Mouse (Mus musculus) adipocyte (in vitro differentiated cells): ENCODE data around the gene Gng7.

ENCODE experiments used
- DNase-seq: peaks from one replicate; pipeline ENCODE4 v3.0.0-alpha.2; 2016; ENCODE audit warnings: low spot score

Gene Gng7

DNA sequence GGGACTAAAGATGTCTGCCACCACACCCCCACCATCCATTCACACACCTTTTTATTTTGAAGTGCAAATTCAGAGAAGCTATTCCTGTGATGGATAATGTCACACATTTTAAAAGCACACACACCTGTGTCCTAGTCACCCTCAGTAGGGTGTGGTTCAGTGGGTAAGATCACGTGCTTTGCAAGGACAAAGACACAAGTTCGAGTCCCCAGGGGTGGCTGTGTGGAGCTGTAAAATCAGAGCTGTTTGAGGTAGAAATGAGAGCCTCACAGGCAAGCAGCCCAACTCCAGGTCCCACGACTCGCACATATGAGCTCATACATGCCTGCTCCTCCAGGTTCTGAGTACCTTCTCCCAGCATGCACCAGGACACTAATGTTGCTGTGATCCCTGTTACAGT is 46.6 kb downstream of the Gng7 start:
- DNase-seq: no peak

DNA sequence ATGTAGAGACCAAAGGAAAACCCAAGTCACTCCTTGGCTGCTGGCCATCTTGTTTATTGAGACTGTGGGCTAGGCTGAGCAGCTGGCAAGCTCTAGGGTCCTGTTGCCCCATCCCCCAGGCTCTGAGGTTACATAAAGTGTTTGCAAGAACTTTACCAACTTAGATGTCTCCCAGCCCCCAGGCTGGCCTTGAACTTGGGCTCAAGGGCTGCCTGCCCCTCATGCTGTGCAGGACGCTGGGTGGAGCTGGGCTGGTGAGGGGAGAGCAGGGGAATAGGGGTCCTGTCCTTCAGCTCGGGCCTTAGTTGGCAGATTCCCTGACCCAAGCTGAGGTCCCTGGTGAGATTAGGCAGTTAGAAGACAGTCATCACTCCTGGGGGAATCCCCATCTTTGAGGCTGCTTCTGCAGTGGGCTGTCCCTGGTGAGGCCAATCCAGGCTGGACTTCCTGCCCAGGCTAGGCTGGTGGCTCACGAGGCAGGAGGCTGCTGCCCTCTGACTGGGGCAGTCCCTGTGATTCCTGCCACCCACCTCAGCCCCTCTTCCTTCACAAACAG is 47.6 kb downstream of the Gng7 start:
- DNase-seq: peak; percentile 53

DNA sequence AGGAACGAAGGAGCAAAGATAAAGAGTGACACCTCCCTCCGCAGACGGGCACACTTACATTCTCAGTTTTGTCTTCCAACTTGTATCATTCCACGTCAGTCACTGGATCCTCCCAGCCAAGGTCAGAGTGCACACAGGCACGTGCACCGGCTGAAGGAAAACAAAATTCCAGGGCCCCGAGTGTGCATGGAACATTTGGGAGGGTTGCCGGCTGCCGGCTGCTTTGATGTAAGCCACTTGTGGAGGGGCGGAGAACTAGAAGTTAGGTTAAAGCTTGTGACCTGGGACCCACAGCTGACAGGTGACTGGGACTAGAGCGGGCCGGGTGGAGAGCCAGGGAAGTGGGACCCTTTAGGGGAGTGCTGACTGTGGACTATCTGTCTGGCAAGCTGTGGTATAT is 48.4 kb downstream of the Gng7 start:
- no peak for DNase-seq

DNA sequence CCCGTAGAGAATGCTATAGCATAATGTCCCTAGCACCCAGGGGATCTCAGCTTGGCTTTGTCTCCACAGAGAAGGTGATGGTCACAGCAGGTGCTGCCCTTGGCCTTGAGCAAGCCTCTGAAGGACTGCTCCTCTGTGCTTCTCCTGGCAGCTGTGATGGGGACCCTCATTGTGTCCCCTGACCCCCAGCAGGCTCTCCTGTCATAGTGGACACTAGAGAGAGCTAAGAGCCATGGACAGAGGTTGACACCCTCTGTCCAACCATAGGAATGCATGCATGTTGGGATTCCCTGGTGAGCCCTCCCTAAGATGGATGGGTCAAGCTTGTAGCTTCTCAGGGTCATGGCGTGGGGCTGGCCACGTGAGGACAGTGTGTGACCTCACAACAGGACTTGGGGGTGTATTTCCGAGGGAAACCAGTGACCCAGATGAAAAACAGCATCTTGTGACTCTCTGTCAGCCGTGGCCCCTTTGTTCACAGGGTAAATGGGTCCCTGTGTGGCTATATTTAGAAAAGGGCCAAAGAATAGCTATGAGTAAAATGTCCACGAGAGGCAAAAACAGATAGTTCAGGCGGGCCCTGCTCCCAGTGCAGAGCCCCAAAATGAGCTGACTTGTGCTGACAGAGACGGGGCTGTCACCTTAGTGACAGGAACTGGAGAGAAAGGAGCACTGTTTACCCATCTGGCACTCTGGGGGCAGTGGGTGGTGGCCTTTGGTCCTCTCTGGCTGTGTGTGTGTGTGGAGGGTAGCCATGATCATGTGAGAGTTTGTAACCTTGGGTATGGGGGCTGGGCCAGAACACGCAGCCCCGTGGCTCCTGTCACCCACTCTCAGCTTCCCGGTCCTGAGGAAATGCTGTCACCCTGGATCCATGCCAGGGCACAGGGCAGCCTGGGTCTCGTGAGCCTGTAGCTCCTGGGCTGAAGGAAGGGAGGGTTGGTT is 51.4 kb downstream of the Gng7 start:
- DNase-seq: peak; percentile 46

DNA sequence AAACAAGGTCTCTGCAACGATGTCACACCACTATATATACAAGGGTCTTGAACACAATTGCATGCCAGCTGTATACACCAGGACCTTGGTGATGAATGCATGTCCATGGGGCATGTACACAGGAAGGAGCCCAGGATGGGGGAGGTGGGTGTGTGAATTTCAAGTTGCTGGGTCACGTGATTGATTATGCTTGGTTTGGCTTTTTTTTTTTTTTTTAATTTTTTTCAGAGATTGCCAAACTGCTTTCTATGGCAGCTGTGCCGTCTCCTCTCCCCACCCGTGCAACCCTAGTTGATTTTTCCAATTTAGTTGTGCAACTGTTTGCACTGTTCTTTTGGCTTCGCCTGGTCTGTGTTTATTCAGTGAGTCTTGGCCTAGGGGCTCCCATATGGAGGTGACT is 52.2 kb downstream of the Gng7 start:
- DNase-seq: no peak

DNA sequence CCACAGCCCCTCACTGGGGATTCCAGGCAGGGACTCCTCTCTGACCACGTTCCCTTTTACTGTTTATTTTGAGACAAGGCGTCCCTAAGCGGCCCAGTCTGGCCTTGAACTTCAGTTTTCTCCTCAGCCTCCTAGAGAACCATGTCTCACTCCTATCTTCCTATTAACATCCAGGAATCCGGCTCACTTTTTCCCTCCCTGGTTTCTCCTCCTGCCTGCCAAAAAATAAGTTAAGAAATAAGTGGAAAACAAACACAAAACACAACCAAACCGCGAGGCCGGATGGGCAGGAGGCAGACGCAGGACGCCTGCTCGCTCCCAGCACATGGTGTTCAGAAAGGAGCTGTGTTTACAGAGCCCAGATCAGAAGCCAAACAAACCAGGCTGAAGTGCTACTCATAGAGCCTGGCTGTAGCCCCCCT is 52.7 kb downstream of the Gng7 start:
- DNase-seq: no peak

DNA sequence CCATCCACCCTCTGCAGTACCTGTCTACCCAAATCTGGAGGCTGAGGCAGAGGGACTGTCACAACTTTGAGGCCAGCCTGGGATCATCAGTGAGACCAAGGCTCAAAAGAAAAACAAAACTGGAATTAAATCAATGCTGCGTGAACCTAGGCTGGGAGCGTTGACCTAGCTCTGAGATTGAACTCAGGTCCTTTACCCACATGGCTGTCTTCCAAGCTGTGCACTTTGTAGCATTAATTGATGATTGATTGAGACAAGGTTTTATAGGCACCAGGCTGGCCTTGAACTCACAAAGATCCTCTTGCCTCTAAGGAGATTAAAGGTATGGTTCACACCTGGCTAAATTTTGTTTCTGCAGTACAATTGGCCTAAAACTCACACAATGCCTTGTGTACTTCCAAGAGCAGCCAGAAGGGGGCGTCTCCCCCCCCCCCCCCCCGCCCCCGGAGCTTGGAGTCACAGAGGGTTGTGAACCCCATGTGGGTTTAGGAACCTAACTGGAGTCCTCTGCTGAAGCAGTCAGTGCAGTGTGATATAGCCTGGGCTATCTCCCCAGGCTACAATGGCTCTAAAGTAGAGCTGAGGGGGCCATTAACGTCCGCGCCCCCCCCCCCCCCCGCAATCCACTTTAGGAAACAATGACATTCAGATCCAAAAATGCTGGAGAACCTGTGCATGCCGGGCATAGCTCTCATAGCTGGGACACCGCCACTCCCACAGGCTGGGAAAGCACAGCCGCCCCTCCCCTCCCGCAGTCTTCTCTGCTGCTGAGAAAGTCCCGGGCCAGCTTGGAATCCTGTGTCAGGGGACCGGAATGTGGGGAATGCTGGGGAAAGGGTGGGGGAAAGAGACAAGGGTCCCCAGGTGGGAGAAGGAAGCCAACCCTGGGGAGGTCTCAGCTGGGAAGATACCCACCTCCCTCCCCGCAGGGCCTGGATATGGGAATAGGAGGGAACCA is 53.9 kb downstream of the Gng7 start:
- no peak for DNase-seq

DNA sequence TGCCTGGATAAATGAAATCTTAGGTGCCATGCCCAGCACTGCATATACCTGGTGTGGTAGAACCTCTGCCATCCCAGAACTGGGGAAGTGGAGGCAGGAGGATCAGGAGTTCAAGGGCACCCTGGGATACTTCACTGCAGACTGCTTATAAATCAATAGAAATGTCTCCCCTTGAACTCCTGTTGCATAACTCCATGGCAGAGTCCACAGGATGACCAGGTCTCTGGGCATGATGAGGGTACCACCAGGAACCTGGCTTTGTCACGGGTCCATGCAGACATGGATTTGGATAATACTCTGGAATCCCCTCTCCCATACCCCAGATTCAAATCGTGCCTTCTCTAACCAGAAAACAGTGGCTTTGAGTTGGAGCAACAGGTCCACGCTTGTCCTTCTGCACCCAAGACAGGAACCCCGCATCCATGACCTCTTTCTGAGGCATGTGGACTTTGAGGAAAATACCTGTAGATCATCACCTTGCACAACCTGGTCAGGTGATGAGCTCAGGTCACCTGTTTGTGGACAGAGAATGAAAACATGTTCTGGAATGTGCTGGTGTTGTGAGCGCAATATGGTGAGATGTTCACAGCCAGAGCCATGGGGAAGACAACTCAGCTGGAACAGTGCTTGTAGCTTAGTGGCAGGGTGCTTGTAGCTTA is 55.6 kb downstream of the Gng7 start:
- no peak for DNase-seq

DNA sequence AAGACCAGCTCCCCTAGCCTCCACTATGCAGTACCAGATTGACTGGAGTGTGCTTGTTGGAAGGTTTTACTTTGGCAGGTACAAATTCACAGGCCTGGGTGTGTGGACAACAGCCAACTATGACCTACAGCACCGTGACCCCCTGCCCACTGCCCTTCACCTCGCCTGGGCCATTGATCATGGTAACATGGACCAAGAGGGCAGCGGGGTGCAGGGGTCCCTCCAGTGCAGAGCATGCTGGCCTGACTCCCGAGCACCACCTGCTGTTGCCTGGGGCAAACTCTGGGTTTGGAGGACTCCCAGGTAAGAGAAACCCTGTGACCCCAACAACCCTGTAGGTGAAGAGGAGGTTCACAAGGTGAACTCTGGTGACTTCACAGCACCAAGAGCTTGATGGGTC is 57.0 kb downstream of the Gng7 start:
- DNase-seq: no peak

DNA sequence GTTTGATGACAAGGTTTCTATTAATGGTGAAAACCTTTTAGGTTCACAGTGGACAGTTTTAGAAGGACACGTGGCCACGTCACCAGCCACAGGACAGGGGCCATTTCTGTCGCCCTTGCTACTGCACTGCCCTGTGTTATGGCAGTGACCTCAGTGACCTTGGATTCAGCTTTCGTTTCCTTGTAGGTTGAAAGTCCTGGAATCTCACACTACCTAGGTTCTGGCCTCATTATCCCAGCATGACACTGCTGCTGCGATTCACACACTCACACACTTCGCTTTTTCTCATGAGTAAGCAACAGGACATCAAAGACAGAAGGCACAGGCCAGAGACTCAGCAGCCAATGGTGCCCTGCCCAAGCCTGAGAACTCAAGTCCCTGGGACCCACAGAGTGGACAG is 57.8 kb downstream of the Gng7 start:
- no peak for DNase-seq

DNA sequence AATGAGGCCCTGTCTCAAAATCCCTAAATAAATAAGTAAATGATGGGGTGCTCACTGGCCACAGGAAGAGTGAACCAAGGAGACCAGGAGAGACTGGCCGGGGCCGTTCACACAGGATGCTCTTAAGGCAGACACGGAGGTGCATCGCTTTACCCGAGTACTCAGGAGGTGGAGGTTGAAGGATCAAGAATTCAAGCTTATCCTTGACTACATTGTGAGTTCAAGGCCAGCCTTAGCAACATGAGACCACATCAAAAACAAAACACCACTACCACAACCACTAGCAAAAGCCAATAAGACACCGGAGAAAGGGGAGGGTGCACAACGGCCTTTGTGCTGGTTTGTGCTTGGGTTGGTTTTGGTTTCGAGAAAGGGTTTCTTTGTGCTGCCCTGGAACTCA is 58.4 kb downstream of the Gng7 start:
- no peak for DNase-seq

DNA sequence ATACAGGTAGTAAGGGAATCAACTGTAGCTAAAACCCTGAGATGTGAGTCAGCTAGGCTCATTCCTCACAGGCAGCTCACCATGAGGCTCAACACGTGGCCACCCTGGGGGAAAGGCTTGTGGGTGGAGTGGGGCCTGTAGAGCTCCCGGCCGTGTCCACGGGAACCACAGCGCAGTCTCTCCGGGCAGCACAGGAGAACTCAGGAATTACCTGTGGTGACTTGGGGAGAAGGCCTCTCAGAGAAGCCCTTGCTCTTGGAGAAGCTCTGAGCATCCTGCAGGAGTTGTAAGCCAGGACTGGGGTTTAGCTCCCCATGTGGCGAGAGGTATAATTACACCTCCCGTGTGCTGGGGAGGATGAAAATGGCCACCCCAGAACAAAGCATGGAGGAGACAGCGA is 59.2 kb downstream of the Gng7 start:
- DNase-seq: peak; percentile 67

DNA sequence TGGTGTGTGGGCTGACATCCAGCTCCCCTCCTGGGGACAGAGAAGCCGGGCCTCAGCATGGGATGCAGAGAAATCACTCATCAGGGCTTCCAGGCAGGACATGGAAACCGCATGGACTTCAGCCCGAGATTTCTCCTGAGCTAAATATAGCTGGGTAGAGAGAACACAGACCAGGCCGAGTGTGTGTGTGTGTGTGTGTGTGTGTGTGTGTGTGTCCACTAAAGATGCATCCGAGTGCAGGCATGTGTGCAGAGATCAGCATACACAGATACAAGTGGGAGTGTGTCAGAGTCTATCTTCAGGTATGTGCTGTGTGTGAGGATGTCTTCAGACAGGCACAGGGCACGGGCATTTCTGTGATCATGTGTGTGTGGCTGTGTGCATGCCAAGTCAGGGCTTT is 59.9 kb downstream of the Gng7 start:
- no peak for DNase-seq

DNA sequence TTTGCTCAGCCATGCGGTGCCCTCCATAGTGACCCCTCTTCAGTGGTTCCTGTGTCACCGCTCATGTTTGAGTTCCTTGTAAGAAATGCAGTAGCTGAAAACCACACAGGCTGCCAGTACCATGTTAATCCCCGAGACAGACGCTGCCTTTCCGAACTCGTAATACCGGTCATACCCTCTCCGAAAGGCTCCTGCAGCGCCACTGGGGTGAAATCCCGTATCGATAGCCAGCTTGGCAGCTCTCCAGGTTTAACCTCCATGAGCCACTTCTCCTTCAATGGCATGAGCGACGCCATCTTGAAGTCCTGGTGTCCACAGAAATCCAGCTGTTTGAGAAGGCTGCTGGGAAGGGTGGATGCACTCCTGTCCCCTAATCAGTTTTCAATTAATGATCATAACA is 60.3 kb downstream of the Gng7 start:
- DNase-seq: no peak

DNA sequence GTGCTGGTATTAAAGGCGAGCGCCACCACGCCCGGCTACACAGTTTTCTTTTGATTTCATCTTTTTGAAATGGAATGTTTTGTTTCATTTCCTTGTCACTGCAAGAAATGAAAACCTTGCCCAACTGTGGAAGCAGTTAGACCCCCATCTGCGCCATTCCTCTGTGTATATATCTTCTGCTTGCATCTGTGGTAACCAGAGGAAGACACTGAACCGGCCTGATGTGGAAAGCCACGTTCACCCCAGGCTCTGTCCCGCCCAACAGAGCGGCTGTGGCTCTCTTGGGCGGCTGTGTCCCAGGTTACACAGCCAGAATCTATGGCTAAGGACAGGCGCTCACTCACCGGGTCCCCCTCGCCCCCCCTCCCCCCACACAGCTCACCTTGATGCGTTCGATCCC is 62.3 kb downstream of the Gng7 start:
- DNase-seq: no peak

DNA sequence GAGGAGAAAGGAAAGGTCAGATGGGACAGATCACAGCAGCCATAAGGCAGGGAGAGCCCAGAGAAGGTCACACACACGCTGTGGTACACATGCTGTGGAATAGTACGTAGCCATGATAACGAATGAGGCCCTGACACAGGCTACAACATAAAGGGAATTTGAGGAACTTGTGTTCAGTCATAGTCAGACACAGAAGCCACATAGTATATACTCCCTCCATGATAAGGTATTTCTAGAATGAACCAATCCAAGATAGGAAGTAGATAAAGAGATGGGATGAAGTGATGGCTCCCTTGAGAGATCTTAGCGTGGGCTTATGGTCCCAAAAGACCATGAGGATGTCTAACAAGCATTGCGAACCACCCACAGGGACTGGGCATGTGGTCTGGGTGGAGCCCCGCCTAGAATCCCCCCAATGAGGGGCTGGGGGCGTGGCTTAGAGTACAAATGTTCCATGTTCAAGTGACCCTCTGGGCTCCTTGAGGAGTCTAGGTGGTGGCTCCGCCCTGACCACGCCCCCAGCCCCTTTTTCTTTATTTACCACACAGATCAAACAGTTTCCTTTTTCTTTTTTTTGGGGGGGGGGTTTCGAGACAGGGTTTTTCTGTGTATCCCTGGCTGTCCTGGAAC is 62.9 kb downstream of the Gng7 start:
- no peak for DNase-seq

DNA sequence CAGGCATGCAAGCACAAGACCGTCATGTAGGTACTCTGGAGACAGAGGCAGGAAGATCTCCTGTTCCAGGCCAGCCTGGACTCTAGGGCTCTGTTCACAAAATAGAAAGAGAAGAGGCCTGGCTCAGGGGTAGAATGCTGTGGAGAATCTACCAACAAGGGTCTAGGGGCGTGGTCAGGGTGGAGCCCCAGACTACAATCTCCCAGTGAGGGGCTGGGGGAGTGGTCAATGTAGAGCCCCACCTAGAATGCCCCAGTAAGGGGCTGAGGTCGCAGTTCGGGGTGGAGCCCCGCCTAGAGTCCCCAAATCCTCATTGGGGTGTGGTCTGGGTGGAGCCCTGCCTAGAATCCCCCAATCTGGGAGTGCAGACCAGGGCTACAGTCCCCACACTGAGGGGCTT is 64.4 kb downstream of the Gng7 start:
- DNase-seq: no peak

DNA sequence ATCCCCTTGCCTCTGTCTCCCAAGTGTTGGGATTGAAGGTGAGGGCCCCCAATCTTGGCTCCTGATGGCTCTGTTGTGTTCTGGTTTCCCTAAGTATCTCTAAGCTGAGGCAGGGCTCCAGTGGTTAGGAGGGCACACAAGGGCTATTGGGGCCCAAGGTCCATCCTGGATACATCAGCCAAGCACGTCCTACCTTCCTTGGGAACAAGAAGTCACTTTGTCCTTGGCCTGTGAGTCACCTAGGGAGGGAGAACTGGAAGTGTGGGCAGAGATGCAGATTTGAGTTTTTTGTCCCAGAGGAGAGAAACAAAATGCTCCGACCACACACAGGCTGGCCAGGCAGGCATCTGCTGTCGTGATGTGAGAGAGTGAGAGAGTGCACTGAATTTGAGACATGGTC is 65.7 kb downstream of the Gng7 start:
- DNase-seq: no peak

DNA sequence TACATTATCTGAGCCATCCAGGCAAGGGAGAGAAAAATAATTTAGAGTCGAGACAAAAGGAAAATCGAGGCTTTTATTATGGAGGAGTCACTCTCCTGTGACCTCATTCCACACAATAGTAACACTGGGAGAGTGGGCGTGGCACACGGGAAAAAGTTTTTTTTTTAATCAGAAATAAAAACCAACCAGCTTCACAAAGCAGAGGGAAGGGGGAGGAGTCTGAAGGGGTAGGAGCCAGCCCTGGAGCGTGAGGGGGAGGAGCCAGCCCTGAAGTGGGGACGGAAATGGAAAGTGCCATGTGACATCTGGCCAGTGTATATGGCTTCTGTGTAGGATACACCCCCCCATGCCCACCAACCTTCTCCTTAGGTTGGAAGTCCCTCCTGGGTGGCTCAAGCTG is 66.2 kb downstream of the Gng7 start:
- DNase-seq: no peak

DNA sequence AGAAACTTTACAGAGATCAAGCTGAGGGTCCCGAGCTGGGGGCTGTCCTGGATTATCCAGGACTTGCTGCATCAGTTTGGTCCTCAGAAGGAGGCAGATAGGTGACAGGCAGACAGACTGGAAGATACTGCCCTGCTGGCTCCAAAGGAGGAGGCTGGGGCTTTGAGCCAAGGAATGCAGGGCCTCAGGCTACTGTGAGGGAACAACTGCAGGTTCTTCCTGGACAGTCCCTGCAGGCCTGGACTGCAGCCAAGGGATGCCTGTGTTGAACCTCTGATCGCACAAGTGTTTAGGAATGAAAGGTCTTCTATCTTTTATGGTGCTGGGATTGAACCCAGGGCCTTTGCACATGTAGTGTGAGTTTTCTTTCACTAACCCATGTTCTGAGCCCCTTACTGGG is 66.9 kb downstream of the Gng7 start:
- DNase-seq: no peak

DNA sequence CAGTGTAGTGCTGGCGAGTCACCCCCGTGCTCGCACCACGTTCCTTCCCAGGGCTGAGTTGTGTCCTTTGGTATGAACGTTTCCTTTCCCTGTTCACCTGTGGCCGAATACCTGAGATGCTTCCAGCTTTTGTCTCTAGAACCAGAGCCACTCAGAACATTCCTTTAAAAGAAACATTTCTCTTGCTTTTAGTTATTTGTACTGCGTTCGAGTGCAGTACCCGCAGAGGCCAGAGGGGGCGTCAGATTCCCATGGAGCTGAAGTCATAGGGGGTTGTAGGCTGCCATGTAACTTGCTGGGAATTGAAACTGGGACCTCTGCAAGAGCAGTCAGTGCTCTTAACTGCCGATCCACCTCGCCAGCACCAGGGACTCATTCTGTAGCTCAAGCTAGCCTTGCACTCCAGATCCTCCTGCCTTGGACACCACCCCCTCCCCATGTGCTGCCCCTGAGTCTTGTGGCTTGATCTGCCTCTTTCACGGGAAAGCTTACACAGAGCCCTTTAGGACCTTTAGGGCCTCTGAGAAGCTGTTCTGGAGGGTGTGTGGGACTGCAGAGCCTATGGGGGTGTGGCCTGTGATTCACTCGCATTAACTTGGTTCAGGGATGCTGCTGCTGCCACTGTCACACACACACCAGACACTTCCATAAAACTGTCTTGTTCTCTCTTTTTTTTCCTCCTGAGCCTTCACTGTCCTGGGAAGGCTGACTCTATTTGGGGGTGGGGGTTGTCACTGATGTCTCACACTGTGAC is 67.9 kb downstream of the Gng7 start:
- no peak for DNase-seq
